In the genomic region with DNA sequence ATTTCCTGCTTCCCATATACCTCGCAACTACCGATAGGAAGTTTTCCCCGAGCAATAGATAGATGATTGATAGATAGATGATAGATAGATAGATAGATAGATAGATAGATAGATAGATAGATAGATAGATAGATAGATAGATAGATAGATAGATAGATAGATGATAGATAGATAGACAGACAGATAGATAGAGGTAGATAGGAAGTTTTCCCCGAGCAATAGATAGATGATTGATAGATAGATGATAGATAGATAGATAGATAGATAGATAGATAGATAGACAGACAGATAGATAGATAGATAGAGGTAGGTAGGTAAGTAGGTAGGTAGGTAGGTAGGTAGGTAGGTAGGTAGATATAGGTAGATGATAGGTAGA, we compare ENCODE assay signal across 8 mouse cellular contexts. TPM values are rescaled to one million over a fixed set of nuclear protein-coding genes. Genes with fewer than 3 reads are reported as not detected.
DNase-seq lines count a peak whose midpoint lies in the region; ATAC-seq and TF ChIP-seq lines count a peak whose summit lies in the region.
"Not testable (repeated sequence)": the region's sequence is repeated elsewhere in the genome, so short reads cannot be mapped to it uniquely, and the experiment has no call there.

No protein-coding gene starts in this region.

- H3K9ac ChIP-seq in forebrain, embryonic 13.5 days, result peak overlapping the region; percentile 94; the same call in 1 of the 2 replicates
- H3K9ac ChIP-seq in heart, embryonic 16.5 days (ENCODE audit: low read length), result peak overlapping the region; percentile 98
- H3K9ac ChIP-seq in intestine, embryonic 16.5 days (ENCODE audit: low read depth, low read length), result peak overlapping the region; percentile 83; the same call in 1 of the 2 replicates
- H3K9ac ChIP-seq in limb, embryonic 14.5 days (ENCODE audit: low read depth, low read length, severe bottlenecking), result peak overlapping the region; percentile 83; the same call in 1 of the 2 replicates
- H3K9ac ChIP-seq in lung, embryonic 16.5 days (ENCODE audit: low read length), result peak overlapping the region; percentile 94; the same call in 1 of the 2 replicates
- peak overlapping the region; percentile 83 for H3K9ac ChIP-seq in neural tube, embryonic 11.5 days (ENCODE audit: low read length)

- H3K4me1 ChIP-seq in cerebellum, adult 2 months (ENCODE audit: control insufficient read depth, insufficient read depth, low read length); heart, embryonic 16.5 days (ENCODE audit: control insufficient read depth, insufficient read depth, low read length); intestine, embryonic 16.5 days (ENCODE audit: control insufficient read depth, insufficient read depth, low read length); limb, embryonic 14.5 days (ENCODE audit: control insufficient read depth, insufficient read depth, low read length); neural tube, embryonic 11.5 days (ENCODE audit: control insufficient read depth, insufficient read depth, low read length); thymus, adult 2 months (replicated peaks; ENCODE audit: control insufficient read depth, insufficient read depth, low read length): not testable (repeated sequence)
- H3K4me1 ChIP-seq in forebrain, embryonic 13.5 days, result peaks cover 14% of the 10 kb centered on the region
- peaks cover 13% of the 10 kb centered on the region for H3K4me1 ChIP-seq in lung, embryonic 16.5 days (replicated peaks; ENCODE audit: control insufficient read depth, insufficient read depth, low read length)

- peak overlapping the region; percentile 90 for H3K4me2 ChIP-seq in forebrain, embryonic 13.5 days
- H3K4me2 ChIP-seq in heart, embryonic 16.5 days (ENCODE audit: low read depth, low read length), result peak overlapping the region; percentile 91
- not testable (repeated sequence) for H3K4me2 ChIP-seq in intestine, embryonic 16.5 days (ENCODE audit: low read depth, low read length)
- H3K4me2 ChIP-seq in limb, embryonic 14.5 days (replicated peaks; ENCODE audit: low read depth, low read length, severe bottlenecking), result peak overlapping the region; percentile 53; the same call in 1 of the 2 replicates
- H3K4me2 ChIP-seq in lung, embryonic 16.5 days (ENCODE audit: low read depth, low read length), result peak overlapping the region; percentile 77
- H3K4me2 ChIP-seq in neural tube, embryonic 11.5 days (ENCODE audit: low read depth), result peak overlapping the region; percentile 66; the same call in 1 of the 2 replicates

- H3K4me3 ChIP-seq in cerebellum, adult 2 months (replicated peaks; ENCODE audit: insufficient read depth, low read depth, low read length), result peak overlapping the region; percentile 70
- H3K4me3 ChIP-seq in forebrain, embryonic 13.5 days, result peak overlapping the region; percentile 87
- H3K4me3 ChIP-seq in heart, embryonic 16.5 days (ENCODE audit: low read length), result peak overlapping the region; percentile 97
- peak overlapping the region; percentile 67 for H3K4me3 ChIP-seq in intestine, embryonic 16.5 days (ENCODE audit: low read length)
- peak overlapping the region; percentile 74 for H3K4me3 ChIP-seq in limb, embryonic 14.5 days (replicated peaks; ENCODE audit: low read length)
- peak overlapping the region; percentile 94 for H3K4me3 ChIP-seq in lung, embryonic 16.5 days (ENCODE audit: low read length)
- peak overlapping the region; percentile 73 for H3K4me3 ChIP-seq in neural tube, embryonic 11.5 days (ENCODE audit: low read depth, low read length)
- peak overlapping the region; percentile 96 for H3K4me3 ChIP-seq in thymus, adult 2 months (ENCODE audit: control insufficient read depth, insufficient read depth, low read length)

- TF ChIP-seq POLR2A in cerebellum, adult 2 months (IDR thresholded peaks at IDR 0.05; ENCODE audit: borderline replicate concordance, insufficient read depth, low read length); limb, embryonic 14.5 days (IDR thresholded peaks at IDR 0.05; ENCODE audit: borderline replicate concordance, extremely low read depth, insufficient read depth, insufficient read length); thymus, adult 2 months (IDR thresholded peaks at IDR 0.05; ENCODE audit: control insufficient read depth, extremely low read depth, insufficient read depth, low read length, poor library complexity): not testable (repeated sequence)

- not testable (repeated sequence) for H3K27ac ChIP-seq in cerebellum, adult 2 months (ENCODE audit: insufficient read depth, low read length); forebrain, embryonic 13.5 days; heart, embryonic 16.5 days (ENCODE audit: low read length); intestine, embryonic 16.5 days (ENCODE audit: low read length); limb, embryonic 14.5 days (replicated peaks; ENCODE audit: low read depth, low read length); lung, embryonic 16.5 days (ENCODE audit: low read length); neural tube, embryonic 11.5 days (ENCODE audit: low read depth, low read length); thymus, adult 2 months (ENCODE audit: control insufficient read depth, insufficient read depth, low read length)

- 19% methylated on average over 4 of the region's 4 CpGs for WGBS in cerebellum, adult 2 months
- 23% methylated on average over 4 of the region's 4 CpGs for WGBS in forebrain, embryonic 13.5 days
- 13% methylated on average over 4 of the region's 4 CpGs for WGBS in heart, embryonic 16.5 days
- WGBS in intestine, embryonic 16.5 days, result 16% methylated on average over 4 of the region's 4 CpGs
- 21% methylated on average over 4 of the region's 4 CpGs for WGBS in limb, embryonic 14.5 days
- 11% methylated on average over 4 of the region's 4 CpGs for WGBS in lung, embryonic 16.5 days
- WGBS in neural tube, embryonic 11.5 days, result 24% methylated on average over 4 of the region's 4 CpGs
- WGBS in thymus, adult 2 months, result 16% methylated on average over 4 of the region's 4 CpGs

- H3K36me3 ChIP-seq in forebrain, embryonic 13.5 days (ENCODE audit: poor library complexity, severe bottlenecking); heart, embryonic 16.5 days (ENCODE audit: control insufficient read depth, insufficient read depth); intestine, embryonic 16.5 days (ENCODE audit: control insufficient read depth, insufficient read depth, low read length); limb, embryonic 14.5 days (ENCODE audit: control insufficient read depth, insufficient read depth, low read length); lung, embryonic 16.5 days (ENCODE audit: control insufficient read depth, insufficient read depth, low read length); neural tube, embryonic 11.5 days (ENCODE audit: control insufficient read depth, insufficient read depth, low read length); thymus, adult 2 months (ENCODE audit: control insufficient read depth, insufficient read depth, low read length): not testable (repeated sequence)

- H3K27me3 ChIP-seq in cerebellum, adult 2 months (ENCODE audit: control insufficient read depth, insufficient read depth, low read length); heart, embryonic 16.5 days (ENCODE audit: control insufficient read depth, insufficient read depth, low read length); intestine, embryonic 16.5 days (replicated peaks; ENCODE audit: control insufficient read depth, insufficient read depth, low read length); limb, embryonic 14.5 days (ENCODE audit: control insufficient read depth, insufficient read depth, low read length); lung, embryonic 16.5 days (ENCODE audit: control insufficient read depth, insufficient read depth, low read depth, low read length); neural tube, embryonic 11.5 days (ENCODE audit: control insufficient read depth, insufficient read depth, low read length); thymus, adult 2 months (ENCODE audit: control insufficient read depth, insufficient read depth, low read length): not testable (repeated sequence)
- peaks cover 16% of the 10 kb centered on the region for H3K27me3 ChIP-seq in forebrain, embryonic 13.5 days

- DNase-seq in cerebellum, adult 2 months; limb, embryonic 14.5 days (ENCODE audit: low spot score); neural tube, embryonic 11.5 days (ENCODE audit: low spot score); thymus, adult 2 months: not testable (repeated sequence)

- ATAC-seq in forebrain, embryonic 13.5 days, result 0 out of 2 replicates have a peak, but pooled peaks have one; percentile 22
- ATAC-seq in heart, embryonic 16.5 days (replicated peaks; ENCODE audit: extremely low read depth, insufficient read depth, low FRiP score); intestine, embryonic 16.5 days; limb, embryonic 14.5 days (ENCODE audit: low FRiP score, low read depth); lung, embryonic 16.5 days (ENCODE audit: low read depth); neural tube, embryonic 11.5 days (ENCODE audit: insufficient read depth, low FRiP score, low TSS enrichment): not testable (repeated sequence)

- not testable (repeated sequence) for TF ChIP-seq CTCF in cerebellum, adult 2 months (IDR thresholded peaks at IDR 0.05; ENCODE audit: borderline replicate concordance, insufficient read depth, low read depth, low read length); thymus, adult 2 months (IDR thresholded peaks at IDR 0.05; ENCODE audit: borderline replicate concordance, control insufficient read depth, extremely low read depth, insufficient read depth, low read length, poor library complexity)

- not testable (repeated sequence) for H3K9me3 ChIP-seq in forebrain, embryonic 13.5 days (replicated peaks); heart, embryonic 16.5 days (replicated peaks; ENCODE audit: control insufficient read depth, low read length); intestine, embryonic 16.5 days (ENCODE audit: control insufficient read depth, low read length); limb, embryonic 14.5 days (ENCODE audit: control insufficient read depth, low read length); lung, embryonic 16.5 days (ENCODE audit: control insufficient read depth, low read length); neural tube, embryonic 11.5 days (ENCODE audit: control insufficient read depth, low read length)

RNA-seq across cellular contexts. Expression of a gene that starts 0.2 kb away (rescaled TPM):
- polyA plus RNA-seq in cerebellum, adult 2 months (2012; rRNA removed), result 6.0 and 6.5 TPM in 2 replicates
- polyA plus RNA-seq in forebrain, embryonic 13.5 days (2015; fragmentation: Nextera tagmentation; extraction: Ambion mirVana), result 9.5 and 12.4 TPM in 2 replicates
- polyA plus RNA-seq in heart, embryonic 16.5 days (2015; fragmentation: Nextera tagmentation; extraction: Ambion mirVana), result 7.6 and 7.8 TPM in 2 replicates
- 6.8 and 7.6 TPM in 2 replicates for polyA plus RNA-seq in intestine, embryonic 16.5 days (2015; fragmentation: Nextera tagmentation; extraction: Ambion mirVana)
- polyA plus RNA-seq in limb, embryonic 14.5 days (2012; rRNA removed), result 9.8 and 12.0 TPM in 2 replicates
- 13.6 and 16.5 TPM in 2 replicates for polyA plus RNA-seq in limb, embryonic 14.5 days (2014; fragmentation: Nextera tagmentation; extraction: Ambion mirVana)
- polyA plus RNA-seq in lung, embryonic 16.5 days (2015; fragmentation: Nextera tagmentation; extraction: Ambion mirVana), result 10.2 and 10.4 TPM in 2 replicates
- polyA plus RNA-seq in neural tube, embryonic 11.5 days (2014; fragmentation: Nextera tagmentation; extraction: Ambion mirVana), result 8.7 and 9.7 TPM in 2 replicates
- polyA plus RNA-seq in thymus, adult 2 months (2012; rRNA removed), result 5.4 and 7.3 TPM in 2 replicates
